ENCODE assay signal across 9 mouse cellular contexts in genomic region chr12:20230141-20230892, GRCm38 (mm10).
DNase-seq lines count a peak whose midpoint lies in the region; ATAC-seq and TF ChIP-seq lines count a peak whose summit lies in the region.
"Had no signal": no experiment of that assay in that cellular context is flagged by ENCODE, and none has a peak within 500 bp of the region (broad histone marks: within the 10 kb centered on the region; RNA-seq: fewer than 3 reads in every experiment).

No protein-coding gene starts in this region.

- no peaks in the 10 kb centered on the region for H3K27me3 ChIP-seq in intestine, postnatal 0 days (replicated peaks; ENCODE audit: control insufficient read depth, insufficient read depth, low read length)
- 0 out of 2 replicates have a peak, but pooled peaks cover 3% of the 10 kb centered on the region for H3K27me3 ChIP-seq in intestine, embryonic 15.5 days (replicated peaks)

- WGBS in intestine, postnatal 0 days = 68% methylated on average over 27 of the region's 27 CpGs
- 68% methylated on average over 27 of the region's 27 CpGs for WGBS in intestine, embryonic 15.5 days

- no peak overlapping the region for H3K4me2 ChIP-seq in intestine, postnatal 0 days (replicated peaks; ENCODE audit: low read depth)
- no peak overlapping the region for H3K4me2 ChIP-seq in intestine, embryonic 15.5 days (replicated peaks)

- no peaks in the 10 kb centered on the region for H3K4me1 ChIP-seq in intestine, postnatal 0 days (replicated peaks; ENCODE audit: control insufficient read depth, insufficient read depth, low read length)
- H3K4me1 ChIP-seq in intestine, embryonic 15.5 days (replicated peaks) = no peaks in the 10 kb centered on the region

- H3K27ac ChIP-seq in intestine, postnatal 0 days (ENCODE audit: low read depth, low read length) = no peak overlapping the region
- H3K27ac ChIP-seq in intestine, embryonic 15.5 days = no peak overlapping the region

- H3K4me3 ChIP-seq in intestine, postnatal 0 days (ENCODE audit: low read depth, low read length) = 0 out of 2 replicates have a peak overlapping the region, but pooled peaks have one; percentile 0
- H3K4me3 ChIP-seq in intestine, embryonic 15.5 days (replicated peaks) = no peak overlapping the region
- H3K4me3 ChIP-seq: erythroblast, embryonic 14.5 days had no signal

- ATAC-seq in intestine, postnatal 0 days = no peak
- no peak for ATAC-seq in intestine, embryonic 15.5 days

- no peak for TF ChIP-seq CTCF in intestine, postnatal 0 days (IDR thresholded peaks at IDR 0.05; ENCODE audit: low read depth)

- peak; percentile 3 to 6 for DNase-seq in thymus, postnatal 10 days (ENCODE audit: low spot score in 2 of 2)
- DNase-seq in thymus, postnatal 25 days = no peak
- peak; percentile 5 for DNase-seq in gastrocnemius, postnatal 25 days
- peak; percentile 4 for DNase-seq in testis, postnatal 14 days (ENCODE audit: low spot score)
- no peak for DNase-seq in right cerebral cortex, postnatal 4 days
- no peak for DNase-seq in adrenal gland, postnatal 36 days

- peaks cover 78% of the 10 kb centered on the region for H3K9me3 ChIP-seq in intestine, postnatal 0 days (ENCODE audit: control insufficient read depth)
- H3K9me3 ChIP-seq in intestine, embryonic 15.5 days = peaks cover 68% of the 10 kb centered on the region

- H3K9ac ChIP-seq in intestine, postnatal 0 days (ENCODE audit: low read depth, low read length) = no peak overlapping the region
- no peak overlapping the region for H3K9ac ChIP-seq in intestine, embryonic 15.5 days

- H3K36me3 ChIP-seq in intestine, postnatal 0 days (ENCODE audit: control insufficient read depth, insufficient read depth) = peaks cover 4% of the 10 kb centered on the region; the same call in 1 of the 2 replicates
- peaks cover 22% of the 10 kb centered on the region for H3K36me3 ChIP-seq in intestine, embryonic 15.5 days

Comparison
In these comparisons a context has a peak if more than half of its experiments do, and no peak if none do; other contexts are left out.
1. DNase-seq: peak in thymus, postnatal 10 days (2 of 2), gastrocnemius, postnatal 25 days (single experiment) and testis, postnatal 14 days (single experiment); none in thymus, postnatal 25 days (single experiment), right cerebral cortex, postnatal 4 days (single experiment) and adrenal gland, postnatal 36 days (0 of 2).